Mouse (Mus musculus): ENCODE data around the gene Gm28360.
"Not testable (repeated sequence)": the region's sequence is repeated elsewhere in the genome, so short reads cannot be mapped to it uniquely, and the experiment has no call there.

The Gm28360 gene

DNA sequence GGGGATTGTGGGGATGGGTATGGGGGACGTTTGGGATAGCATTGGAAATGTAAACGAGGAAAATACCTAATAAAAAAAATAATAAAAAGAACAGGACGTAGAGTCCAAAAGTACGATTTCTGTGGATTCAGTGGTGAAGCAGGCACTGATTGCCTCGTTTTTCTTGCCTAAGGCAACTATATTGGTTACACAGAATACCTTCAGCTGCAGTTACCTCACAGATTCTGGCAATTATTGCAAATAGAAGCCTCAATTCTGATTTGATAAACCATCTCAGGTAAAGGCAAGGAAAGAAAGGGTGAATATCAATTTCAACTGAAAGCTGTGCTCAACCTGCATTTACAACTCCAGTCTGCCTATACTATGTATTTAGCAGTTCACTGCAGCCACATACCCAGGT is at the start of gene Gm28360:
TSS of gene Gm28360 (plus strand) at position 301 of the 400 bp plus-strand sequence.
- DNase-seq (ENCODE audit: low spot score in 2 of 2), result not testable (repeated sequence)

DNA sequence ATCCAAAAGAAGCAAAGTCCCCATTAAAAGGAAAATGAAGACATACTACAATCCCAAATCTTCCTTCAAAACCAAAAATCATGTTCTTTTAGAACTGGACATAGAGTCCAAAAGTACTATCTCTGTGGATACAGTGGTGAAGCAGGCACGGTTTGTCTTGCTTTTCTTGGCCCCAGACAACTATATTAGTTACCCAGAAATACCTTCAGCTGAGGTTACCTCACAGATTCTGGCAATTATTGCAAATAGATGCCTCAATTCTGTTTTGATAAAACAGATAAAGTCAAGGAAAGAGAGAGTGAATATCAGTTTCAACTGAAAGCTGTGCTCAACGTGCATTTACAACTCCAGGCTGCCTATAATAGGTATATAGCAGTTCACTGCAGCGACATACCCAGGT is 49.0 kb upstream of the Gm28360 start, which contains the start of gene B020011L13Rik:
TSS of gene B020011L13Rik (plus strand) at position 301 of the 400 bp plus-strand sequence.
- not testable (repeated sequence) for DNase-seq (ENCODE audit: low spot score in 2 of 2)

DNA sequence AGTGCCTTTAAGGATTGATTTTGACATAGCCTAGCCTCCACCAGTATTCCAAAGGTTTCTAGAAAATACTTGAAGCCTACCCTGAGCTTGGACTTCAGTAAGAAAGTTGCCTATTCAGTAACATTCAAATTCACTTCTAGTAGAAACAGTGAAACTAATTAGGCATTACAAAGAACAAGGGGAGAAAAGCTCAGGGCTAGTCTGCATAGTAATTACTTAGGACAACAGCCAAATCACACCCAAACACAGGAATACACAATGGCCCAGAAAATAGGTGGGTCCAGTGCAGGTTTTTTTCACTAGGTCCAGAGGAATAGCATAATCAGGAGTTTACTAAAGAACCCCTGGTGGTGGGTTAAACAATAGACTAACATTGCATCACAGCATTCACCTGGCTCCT is 13.6 kb upstream of the Gm28360 start:
- DNase-seq (ENCODE audit: low spot score in 2 of 2), result not testable (repeated sequence)

DNA sequence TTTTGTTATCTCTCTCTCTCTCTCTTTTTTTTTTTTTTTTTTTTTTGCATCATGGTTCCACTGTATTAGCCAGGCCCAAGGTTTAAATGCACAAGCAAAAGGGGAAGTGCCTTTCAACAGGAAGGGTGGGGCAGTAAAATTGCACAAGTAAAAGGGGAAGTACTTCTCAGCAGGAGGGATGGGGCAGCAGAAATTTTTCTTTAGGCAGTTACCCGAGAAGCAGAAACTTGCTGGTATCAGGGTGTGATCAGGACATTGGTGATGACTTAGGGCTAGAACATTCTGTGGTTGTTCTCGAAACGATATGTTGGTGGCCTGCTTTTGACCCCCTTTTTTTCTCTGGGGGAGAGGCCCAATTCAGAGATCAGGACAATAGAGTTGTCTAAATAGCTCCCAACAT is 21.8 kb downstream of the Gm28360 start:
- DNase-seq (ENCODE audit: low spot score in 2 of 2), result not testable (repeated sequence)

Measured in spleen, postnatal 10 days (tissue).